Mouse (Mus musculus): Measurements from ENCODE around the gene Glce. TPM values are rescaled to one million over a fixed set of nuclear protein-coding genes. Genes with fewer than 3 reads are reported as not detected.

Gene Glce
- polyA plus RNA-seq, 1 experiment, result not detected

DNA sequence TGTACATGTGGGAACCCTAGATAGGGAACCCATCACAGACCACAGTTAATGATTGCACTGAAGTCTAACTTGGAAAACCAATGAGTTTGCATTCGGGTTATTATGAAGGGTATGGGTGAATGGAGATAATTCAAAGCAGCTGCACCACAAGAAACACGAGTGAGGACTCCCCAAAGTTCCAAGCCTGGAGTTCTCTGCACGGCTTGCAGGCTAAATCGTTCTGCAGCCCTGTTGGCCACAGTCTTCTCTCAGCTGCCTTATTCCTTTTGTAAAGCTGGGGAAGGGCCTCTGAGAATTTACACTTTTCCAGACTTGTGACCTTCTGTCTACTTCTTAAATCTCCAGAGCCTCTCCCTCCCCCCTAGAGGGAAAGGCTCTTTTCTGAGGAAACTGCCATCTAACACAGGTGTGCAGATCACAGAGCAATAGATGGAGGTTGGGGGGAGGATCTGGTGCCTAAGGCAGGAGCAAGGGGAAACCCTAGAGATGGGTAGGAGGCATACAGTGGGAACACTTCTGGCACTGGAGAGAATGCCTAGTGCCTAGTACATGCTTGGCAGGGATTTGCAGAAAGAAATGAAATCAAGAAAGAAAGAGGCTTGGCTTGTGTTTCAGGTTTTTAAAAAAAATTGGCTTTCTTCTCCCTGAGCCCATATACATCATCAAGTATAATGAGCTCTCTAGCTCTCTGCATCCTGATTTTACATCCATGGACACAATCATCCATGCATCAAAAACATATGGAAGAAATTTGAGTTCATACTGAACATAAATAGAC is 9.7 kb upstream of the Glce start:
- Histone ChIP-seq H3K27ac (ENCODE audit: insufficient read depth, low read depth, low read length) (no peak overlapping the region), H3K4me1 (ENCODE audit: control insufficient read depth, insufficient read depth, low read length) (peaks cover 4% of the 10 kb centered on the region), H3K4me3 (ENCODE audit: insufficient read depth, low read depth, low read length) (no peak overlapping the region)
- WGBS, result 76% methylated on average over 4 of the region's 4 CpGs
- TF ChIP-seq CTCF (IDR thresholded peaks at IDR 0.05; ENCODE audit: insufficient read depth, low read depth, low read length), result no peak
- no peak for TF ChIP-seq POLR2A (IDR thresholded peaks at IDR 0.05; ENCODE audit: insufficient read depth, low read depth, low read length)

DNA sequence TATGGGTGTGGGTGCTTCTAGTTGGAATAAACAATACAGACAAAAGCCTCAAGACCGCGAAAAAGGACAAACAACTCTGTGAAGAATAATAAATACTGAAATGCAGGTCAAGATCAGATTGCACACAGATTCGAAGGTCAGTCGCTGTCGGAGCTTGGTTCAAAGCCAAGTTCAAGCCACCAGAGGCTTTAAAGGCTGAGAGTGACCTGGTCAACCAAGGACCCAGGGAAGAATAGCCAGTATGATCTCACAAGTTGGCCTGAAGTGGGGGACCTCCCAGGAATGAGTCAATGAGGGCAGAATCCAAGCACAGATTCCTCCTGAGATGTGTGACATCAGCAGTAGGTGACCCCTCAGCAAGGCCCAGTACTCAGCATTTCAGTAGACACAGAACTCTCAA is 8.3 kb upstream of the Glce start:
- 92% methylated on average over 5 of the region's 5 CpGs for WGBS
- H3K4me3 ChIP-seq (ENCODE audit: insufficient read depth, low read depth, low read length), result no peak overlapping the region
- TF ChIP-seq CTCF (IDR thresholded peaks at IDR 0.05; ENCODE audit: insufficient read depth, low read depth, low read length) (no peak), POLR2A (IDR thresholded peaks at IDR 0.05; ENCODE audit: insufficient read depth, low read depth, low read length) (no peak)
- H3K27ac ChIP-seq (ENCODE audit: insufficient read depth, low read depth, low read length), result no peak overlapping the region
- no peaks in the 10 kb centered on the region for H3K4me1 ChIP-seq (ENCODE audit: control insufficient read depth, insufficient read depth, low read length)

DNA sequence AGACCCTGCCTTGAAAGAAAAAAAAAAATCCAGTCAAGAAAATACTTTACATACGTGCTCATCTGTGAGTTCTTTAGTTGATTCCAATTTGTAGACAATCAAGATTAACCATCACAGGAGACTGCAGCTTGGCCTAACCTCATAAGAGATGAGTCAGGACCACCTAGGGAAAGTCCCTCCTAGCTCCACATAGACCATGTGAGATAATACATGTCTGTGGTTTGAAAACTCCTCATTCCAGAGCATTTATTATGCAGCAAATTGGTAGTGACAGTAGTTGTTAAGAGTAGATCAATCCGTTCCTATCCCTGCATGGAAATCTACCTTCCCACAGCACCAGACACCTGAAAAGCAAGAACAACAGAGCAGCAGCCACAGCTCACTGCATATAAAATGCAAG is 5.6 kb upstream of the Glce start:
- 90% methylated on average over 2 of the region's 2 CpGs for WGBS
- no peak for TF ChIP-seq POLR2A (IDR thresholded peaks at IDR 0.05; ENCODE audit: insufficient read depth, low read depth, low read length)
- TF ChIP-seq CTCF (IDR thresholded peaks at IDR 0.05; ENCODE audit: insufficient read depth, low read depth, low read length), result no peak

DNA sequence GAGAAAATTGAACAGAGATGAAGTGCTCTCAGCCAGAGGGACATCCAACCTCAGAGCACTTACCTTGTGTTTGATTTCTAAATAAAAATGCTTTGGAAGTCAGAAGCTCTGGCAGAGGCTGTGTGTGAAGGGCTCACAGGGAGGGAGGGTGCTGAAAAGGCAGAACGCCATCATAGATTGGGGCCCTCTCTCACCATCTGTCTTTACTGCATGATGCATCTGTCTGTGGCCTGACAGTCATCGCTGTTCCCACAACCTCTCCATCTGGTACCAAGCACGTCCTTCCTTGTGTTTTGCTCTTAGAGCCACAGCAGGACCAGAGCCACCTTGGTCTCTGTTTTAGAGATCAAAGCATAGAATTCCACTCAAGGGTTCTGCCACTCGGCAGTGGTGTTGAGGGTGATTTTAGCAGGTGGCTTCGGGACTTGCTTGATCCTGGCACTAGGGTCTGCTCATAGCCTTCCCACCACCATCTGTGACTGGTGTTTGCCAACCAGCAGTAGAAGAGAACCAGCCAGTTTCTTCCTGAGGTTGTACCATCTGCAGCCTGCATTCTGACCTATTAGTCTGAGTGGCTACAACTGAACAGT is 3.6 kb upstream of the Glce start:
- Histone ChIP-seq H3K27ac (ENCODE audit: insufficient read depth, low read depth, low read length) (no peak overlapping the region), H3K4me1 (ENCODE audit: control insufficient read depth, insufficient read depth, low read length) (no peaks in the 10 kb centered on the region), H3K4me3 (ENCODE audit: insufficient read depth, low read depth, low read length) (no peak overlapping the region)
- WGBS, result 92% methylated on average over 5 of the region's 5 CpGs
- TF ChIP-seq CTCF (IDR thresholded peaks at IDR 0.05; ENCODE audit: insufficient read depth, low read depth, low read length) (no peak), POLR2A (IDR thresholded peaks at IDR 0.05; ENCODE audit: insufficient read depth, low read depth, low read length) (no peak)

More for the DNA sequence above, 5.6 kb upstream of the Glce start:
- no peak overlapping the region for H3K27ac ChIP-seq (ENCODE audit: insufficient read depth, low read depth, low read length)
- no peak overlapping the region for H3K4me3 ChIP-seq (ENCODE audit: insufficient read depth, low read depth, low read length)
- no peaks in the 10 kb centered on the region for H3K4me1 ChIP-seq (ENCODE audit: control insufficient read depth, insufficient read depth, low read length)

DNA sequence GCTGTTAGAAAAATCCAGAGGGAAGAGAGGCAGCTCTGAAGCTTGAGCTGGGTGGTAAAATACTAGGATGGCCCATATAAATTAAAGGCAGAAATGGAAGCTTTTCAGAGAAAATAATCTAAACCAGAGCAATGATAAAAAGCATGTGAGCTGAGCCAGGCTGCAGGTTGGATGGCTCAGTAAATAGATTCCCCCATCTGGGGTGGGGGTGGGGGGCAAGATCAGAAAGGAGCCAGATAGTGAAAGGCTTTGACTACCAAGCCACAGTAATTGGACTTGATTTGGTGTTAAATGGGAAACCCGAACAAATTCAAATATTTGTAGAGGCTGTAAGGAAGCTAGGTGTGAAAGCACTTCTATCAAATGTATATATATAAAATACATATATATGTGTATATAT is 1.8 kb upstream of the Glce start:
- Histone ChIP-seq H3K4me1 (ENCODE audit: control insufficient read depth, insufficient read depth, low read length) (no peaks in the 10 kb centered on the region), H3K27ac (ENCODE audit: insufficient read depth, low read depth, low read length) (no peak overlapping the region), H3K4me3 (ENCODE audit: insufficient read depth, low read depth, low read length) (no peak overlapping the region)
- TF ChIP-seq CTCF (IDR thresholded peaks at IDR 0.05; ENCODE audit: insufficient read depth, low read depth, low read length), result no peak
- TF ChIP-seq POLR2A (IDR thresholded peaks at IDR 0.05; ENCODE audit: insufficient read depth, low read depth, low read length), result no peak
- 65% methylated on average over 1 of the region's 1 CpGs for WGBS

DNA sequence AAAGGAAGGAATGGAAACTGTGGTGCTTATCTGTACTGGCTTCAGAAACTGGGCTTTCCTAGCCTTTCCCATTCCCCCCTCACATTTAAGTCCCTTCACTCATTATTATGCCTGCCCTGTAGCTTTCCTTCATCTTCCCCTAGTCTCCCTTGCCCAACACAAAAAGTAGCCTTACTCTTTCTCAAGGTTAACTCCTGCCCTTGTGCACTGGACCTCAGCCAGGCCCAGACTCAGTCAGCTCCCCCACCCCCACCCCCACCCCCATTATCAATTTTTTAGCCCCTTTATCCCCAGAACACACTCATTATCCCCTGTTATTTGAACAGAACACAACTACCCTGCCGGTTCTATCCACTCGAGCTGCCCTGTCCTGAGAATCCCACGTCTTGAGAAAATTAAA is 1.0 kb upstream of the Glce start:
- 53% methylated on average over 3 of the region's 3 CpGs for WGBS

DNA sequence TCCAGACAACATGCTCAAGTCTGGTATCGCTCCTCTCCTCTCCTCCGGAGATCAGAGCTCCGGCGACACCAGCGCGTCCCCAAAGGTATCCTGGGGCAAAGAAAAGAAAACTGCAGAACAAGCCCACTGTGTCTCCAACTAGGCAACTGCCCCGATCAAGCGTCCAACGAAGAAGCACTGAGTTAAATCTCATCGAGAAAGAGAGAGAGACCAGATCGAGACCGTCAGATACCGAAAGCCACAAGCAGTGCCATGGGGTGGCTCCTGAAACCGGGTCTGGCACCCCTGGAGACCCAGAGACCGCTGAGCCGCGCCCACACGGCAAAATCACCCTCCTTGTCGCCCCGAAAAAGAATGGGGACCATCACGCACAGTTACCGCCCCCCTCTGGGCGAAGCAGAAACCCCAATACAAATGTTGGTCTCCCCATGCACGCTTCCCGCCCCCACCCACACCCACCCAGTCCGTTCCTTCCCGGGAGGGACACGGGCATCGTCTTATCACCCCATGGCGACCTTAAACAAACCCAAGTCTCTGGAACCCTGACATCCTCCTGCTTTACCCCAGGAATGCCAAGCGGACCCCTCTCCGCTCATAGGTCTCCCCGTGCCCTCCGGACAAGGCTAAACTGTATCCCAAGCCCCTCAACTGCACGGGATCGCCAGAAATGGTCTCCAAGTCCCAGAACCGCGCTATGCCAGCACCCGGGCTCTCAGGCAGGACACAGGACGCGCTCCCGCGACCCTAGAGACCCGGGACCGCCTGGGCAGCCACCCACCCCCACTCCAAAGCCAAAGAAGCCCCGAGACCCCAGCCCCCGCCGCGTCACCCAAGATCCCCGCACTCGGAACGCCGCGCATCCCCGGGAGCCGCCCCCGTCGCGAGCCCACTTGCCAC is 656 bp downstream of the Glce start:
- WGBS, result 1% methylated on average over 57 of the region's 59 CpGs
- TF ChIP-seq CTCF (IDR thresholded peaks at IDR 0.05; ENCODE audit: insufficient read depth, low read depth, low read length), result peak; percentile 6; the same call in 1 of the 2 replicates
- TF ChIP-seq POLR2A (IDR thresholded peaks at IDR 0.05; ENCODE audit: insufficient read depth, low read depth, low read length), result no peak
- Histone ChIP-seq H3K4me3 (ENCODE audit: insufficient read depth, low read depth, low read length) (peak overlapping the region; percentile 95), H3K4me1 (ENCODE audit: control insufficient read depth, insufficient read depth, low read length) (no peaks in the 10 kb centered on the region), H3K27ac (ENCODE audit: insufficient read depth, low read depth, low read length) (peak overlapping the region; percentile 87)

More for the DNA sequence above, 1.0 kb upstream of the Glce start:
- TF ChIP-seq POLR2A (IDR thresholded peaks at IDR 0.05; ENCODE audit: insufficient read depth, low read depth, low read length) (no peak), CTCF (IDR thresholded peaks at IDR 0.05; ENCODE audit: insufficient read depth, low read depth, low read length) (no peak)
- Histone ChIP-seq H3K27ac (ENCODE audit: insufficient read depth, low read depth, low read length) (no peak overlapping the region), H3K4me3 (ENCODE audit: insufficient read depth, low read depth, low read length) (no peak overlapping the region), H3K4me1 (ENCODE audit: control insufficient read depth, insufficient read depth, low read length) (no peaks in the 10 kb centered on the region)

DNA sequence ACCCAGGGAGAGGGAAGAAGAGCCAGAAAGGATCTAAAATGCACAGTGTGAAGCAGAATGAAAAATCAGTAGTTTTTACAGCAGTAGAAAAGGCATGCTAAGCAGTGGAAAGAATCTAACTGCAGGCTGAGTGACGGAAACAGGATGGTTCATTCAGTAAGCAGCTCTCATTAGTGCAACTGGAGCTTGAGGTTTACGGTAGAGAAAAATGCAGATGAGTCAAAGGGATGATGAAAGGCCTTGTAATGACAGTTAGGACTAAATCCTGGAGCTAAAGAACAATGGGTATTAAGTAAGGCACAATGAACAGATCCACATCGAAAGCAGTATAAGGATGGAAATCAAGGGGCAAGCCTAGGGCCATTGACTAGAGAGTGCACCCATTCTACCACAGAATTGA is 3.7 kb downstream of the Glce start:
- WGBS, result 22% methylated on average over 3 of the region's 3 CpGs
- no peak overlapping the region for H3K4me3 ChIP-seq (ENCODE audit: insufficient read depth, low read depth, low read length)
- TF ChIP-seq POLR2A (IDR thresholded peaks at IDR 0.05; ENCODE audit: insufficient read depth, low read depth, low read length), result no peak
- TF ChIP-seq CTCF (IDR thresholded peaks at IDR 0.05; ENCODE audit: insufficient read depth, low read depth, low read length), result no peak
- no peaks in the 10 kb centered on the region for H3K4me1 ChIP-seq (ENCODE audit: control insufficient read depth, insufficient read depth, low read length)
- no peak overlapping the region for H3K27ac ChIP-seq (ENCODE audit: insufficient read depth, low read depth, low read length)
